Mouse (Mus musculus): ENCODE measurements at regions not wholly inside any gene's neighbourhood (a gene's known extent, or its start where the extent isn't known, plus 50 kb on each side); places are given as distances from the start of the nearest gene placed in this dataset.

- H3K4me1 ChIP-seq (replicated peaks), result peaks cover 19% of the 10 kb centered on the region
- no peaks in the 10 kb centered on the region for H3K9me3 ChIP-seq
- peak overlapping the region; percentile 80 for H3K27ac ChIP-seq
- no peaks in the 10 kb centered on the region for H3K36me3 ChIP-seq
- no peak overlapping the region for H3K4me2 ChIP-seq (replicated peaks)
- peak; percentile 66 for ATAC-seq
- WGBS, result 40% methylated on average over 5 of the region's 5 CpGs
- no peak overlapping the region for H3K4me3 ChIP-seq (replicated peaks)
- peaks cover 35% of the 10 kb centered on the region for H3K27me3 ChIP-seq
- no peak overlapping the region for H3K9ac ChIP-seq (replicated peaks)
Observed at GRCm38 (mm10) chr7:70103680-70104079, 262.9 kb downstream of the Nr2f2 start.

- no peak overlapping the region for H3K4me3 ChIP-seq (replicated peaks)
- no peaks in the 10 kb centered on the region for H3K36me3 ChIP-seq
- H3K9me3 ChIP-seq, result no peaks in the 10 kb centered on the region
- WGBS, result 89% methylated on average over 1 of the region's 1 CpGs
- peaks cover 16% of the 10 kb centered on the region for H3K27me3 ChIP-seq
- no peak for ATAC-seq
- H3K4me2 ChIP-seq (replicated peaks), result no peak overlapping the region
- no peak overlapping the region for H3K27ac ChIP-seq
- peaks cover 12% of the 10 kb centered on the region; the same call in 1 of the 2 replicates for H3K4me1 ChIP-seq (replicated peaks)
- H3K9ac ChIP-seq (replicated peaks), result no peak overlapping the region
Observed at GRCm38 (mm10) chr7:70099001-70099400, 267.5 kb downstream of the Nr2f2 start.

- H3K4me2 ChIP-seq (replicated peaks), result peak overlapping the region; percentile 35
- no peak overlapping the region for H3K4me3 ChIP-seq (replicated peaks)
- H3K36me3 ChIP-seq, result no peaks in the 10 kb centered on the region
- peaks cover 9% of the 10 kb centered on the region; the same call in 1 of the 2 replicates for H3K4me1 ChIP-seq (replicated peaks)
- whole genome bisulfite sequencing, result 43% methylated on average over 21 of the region's 21 CpGs
- peaks cover 6% of the 10 kb centered on the region; the same call in 1 of the 2 replicates for H3K27me3 ChIP-seq
- H3K27ac ChIP-seq, result peak overlapping the region; percentile 27
- peak; percentile 67 for ATAC-seq
- H3K9ac ChIP-seq (replicated peaks), result no peak overlapping the region
- peaks cover 4% of the 10 kb centered on the region; the same call in 1 of the 2 replicates for H3K9me3 ChIP-seq
Observed at GRCm38 (mm10) chr7:70093916-70094784, 272.4 kb downstream of the Nr2f2 start.

GRCm38 (mm10) chr7:70092089-70092488 is 274.4 kb downstream of the Nr2f2 start:
- no peaks in the 10 kb centered on the region for H3K36me3 ChIP-seq
- WGBS, result 100% methylated on average over 2 of the region's 2 CpGs

GRCm38 (mm10) chr7:70089121-70089520 is 277.4 kb downstream of the Nr2f2 start:
- ATAC-seq, result no peak
- Histone ChIP-seq H3K4me1 (replicated peaks) (peaks cover 7% of the 10 kb centered on the region; the same call in 1 of the 2 replicates), H3K27me3 (0 out of 2 replicates have a peak, but pooled peaks cover 3% of the 10 kb centered on the region), H3K9ac (replicated peaks) (no peak overlapping the region), H3K4me3 (replicated peaks) (no peak overlapping the region), H3K36me3 (no peaks in the 10 kb centered on the region), H3K27ac (no peak overlapping the region), H3K9me3 (peaks cover 4% of the 10 kb centered on the region; the same call in 1 of the 2 replicates), H3K4me2 (replicated peaks) (no peak overlapping the region)
- 9% methylated on average over 5 of the region's 5 CpGs for WGBS

More at GRCm38 (mm10) chr7:70092089-70092488, 274.4 kb downstream of the Nr2f2 start:
- Histone ChIP-seq H3K27ac (no peak overlapping the region), H3K27me3 (0 out of 2 replicates have a peak, but pooled peaks cover 3% of the 10 kb centered on the region), H3K4me2 (replicated peaks) (no peak overlapping the region), H3K4me3 (replicated peaks) (no peak overlapping the region), H3K4me1 (replicated peaks) (peaks cover 12% of the 10 kb centered on the region; the same call in 1 of the 2 replicates), H3K9ac (replicated peaks) (no peak overlapping the region), H3K9me3 (peaks cover 4% of the 10 kb centered on the region; the same call in 1 of the 2 replicates)
- ATAC-seq, result no peak

- Histone ChIP-seq H3K4me2 (replicated peaks) (no peak overlapping the region), H3K36me3 (no peaks in the 10 kb centered on the region), H3K27ac (peak overlapping the region; percentile 53; the same call in 1 of the 2 replicates), H3K9ac (replicated peaks) (no peak overlapping the region), H3K4me1 (replicated peaks) (peaks cover 31% of the 10 kb centered on the region), H3K4me3 (replicated peaks) (no peak overlapping the region), H3K9me3 (no peaks in the 10 kb centered on the region), H3K27me3 (peaks cover 7% of the 10 kb centered on the region)
- WGBS, result 48% methylated on average over 1 of the region's 1 CpGs
- no peak for ATAC-seq
Observed at GRCm38 (mm10) chr7:70069662-70070061, 296.9 kb downstream of the Nr2f2 start.

- H3K27me3 ChIP-seq, result peaks cover 7% of the 10 kb centered on the region
- H3K9me3 ChIP-seq, result no peaks in the 10 kb centered on the region
- H3K4me2 ChIP-seq (replicated peaks), result peak overlapping the region; percentile 37
- no peak overlapping the region; the same call in 1 of the 2 replicates for H3K4me3 ChIP-seq (replicated peaks)
- peaks cover 31% of the 10 kb centered on the region for H3K4me1 ChIP-seq (replicated peaks)
- peak overlapping the region; percentile 85 for H3K27ac ChIP-seq
- WGBS, result 7% methylated on average over 18 of the region's 18 CpGs
- peak overlapping the region; percentile 54 for H3K9ac ChIP-seq (replicated peaks)
- ATAC-seq, result peak; percentile 87
- H3K36me3 ChIP-seq, result no peaks in the 10 kb centered on the region
Observed at GRCm38 (mm10) chr7:70067828-70068719, 298.5 kb downstream of the Nr2f2 start.

- Histone ChIP-seq H3K27me3 (peaks cover 7% of the 10 kb centered on the region), H3K27ac (peak overlapping the region; percentile 85), H3K4me1 (replicated peaks) (peaks cover 31% of the 10 kb centered on the region), H3K9ac (replicated peaks) (no peak overlapping the region), H3K36me3 (no peaks in the 10 kb centered on the region), H3K4me2 (replicated peaks) (peak overlapping the region; percentile 37), H3K9me3 (no peaks in the 10 kb centered on the region), H3K4me3 (replicated peaks) (no peak overlapping the region)
- no peak for ATAC-seq
- WGBS, result 39% methylated on average over 5 of the region's 5 CpGs
Observed at GRCm38 (mm10) chr7:70067071-70067470, 299.5 kb downstream of the Nr2f2 start.

- no peak overlapping the region for H3K4me3 ChIP-seq (replicated peaks)
- no peaks in the 10 kb centered on the region for H3K9me3 ChIP-seq
- no peak overlapping the region for H3K9ac ChIP-seq (replicated peaks)
- H3K4me1 ChIP-seq (replicated peaks), result peaks cover 31% of the 10 kb centered on the region
- ATAC-seq, result no peak
- peaks cover 7% of the 10 kb centered on the region for H3K27me3 ChIP-seq
- 86% methylated on average over 7 of the region's 7 CpGs for WGBS
- H3K4me2 ChIP-seq (replicated peaks), result no peak overlapping the region
- no peaks in the 10 kb centered on the region for H3K36me3 ChIP-seq
- peak overlapping the region; percentile 47 for H3K27ac ChIP-seq
Observed at GRCm38 (mm10) chr7:70066448-70066847, 300.1 kb downstream of the Nr2f2 start.

- H3K4me2 ChIP-seq (replicated peaks), result no peak overlapping the region
- ATAC-seq, result no peak
- 75% methylated on average over 11 of the region's 11 CpGs for WGBS
Observed at GRCm38 (mm10) chr7:70065471-70066130, 300.9 kb downstream of the Nr2f2 start.

GRCm38 (mm10) chr7:70047415-70047753 is 319.2 kb downstream of the Nr2f2 start:
- H3K4me2 ChIP-seq (replicated peaks), result no peak overlapping the region
- H3K27ac ChIP-seq, result peak overlapping the region; percentile 12; the same call in 1 of the 2 replicates
- 89% methylated on average over 5 of the region's 5 CpGs for WGBS
- H3K36me3 ChIP-seq, result no peaks in the 10 kb centered on the region
- H3K27me3 ChIP-seq, result no peaks in the 10 kb centered on the region
- no peak for ATAC-seq
- no peak overlapping the region for H3K9ac ChIP-seq (replicated peaks)
- no peak overlapping the region for H3K4me3 ChIP-seq (replicated peaks)
- 0 out of 2 replicates have a peak, but pooled peaks cover 3% of the 10 kb centered on the region for H3K4me1 ChIP-seq (replicated peaks)
- H3K9me3 ChIP-seq, result no peaks in the 10 kb centered on the region

More at GRCm38 (mm10) chr7:70065471-70066130, 300.9 kb downstream of the Nr2f2 start:
- peaks cover 31% of the 10 kb centered on the region for H3K4me1 ChIP-seq (replicated peaks)
- H3K27ac ChIP-seq, result no peak overlapping the region
- H3K4me3 ChIP-seq (replicated peaks), result no peak overlapping the region
- H3K9ac ChIP-seq (replicated peaks), result no peak overlapping the region
- peaks cover 7% of the 10 kb centered on the region for H3K27me3 ChIP-seq
- H3K9me3 ChIP-seq, result no peaks in the 10 kb centered on the region
- no peaks in the 10 kb centered on the region for H3K36me3 ChIP-seq
